Mouse (Mus musculus) forelimb bud, embryonic 11.5 days (tissue): ENCODE data around the gene Gm21411.
"Not testable (repeated sequence)": the region's sequence is repeated elsewhere in the genome, so short reads cannot be mapped to it uniquely, and the experiment has no call there.

ENCODE experiments used
- DNase-seq: peaks from one replicate; pipeline ENCODE4 v3.0.0-alpha.2; 2012; ENCODE audit warnings: low read depth, low spot score

Gene Gm21411

DNA sequence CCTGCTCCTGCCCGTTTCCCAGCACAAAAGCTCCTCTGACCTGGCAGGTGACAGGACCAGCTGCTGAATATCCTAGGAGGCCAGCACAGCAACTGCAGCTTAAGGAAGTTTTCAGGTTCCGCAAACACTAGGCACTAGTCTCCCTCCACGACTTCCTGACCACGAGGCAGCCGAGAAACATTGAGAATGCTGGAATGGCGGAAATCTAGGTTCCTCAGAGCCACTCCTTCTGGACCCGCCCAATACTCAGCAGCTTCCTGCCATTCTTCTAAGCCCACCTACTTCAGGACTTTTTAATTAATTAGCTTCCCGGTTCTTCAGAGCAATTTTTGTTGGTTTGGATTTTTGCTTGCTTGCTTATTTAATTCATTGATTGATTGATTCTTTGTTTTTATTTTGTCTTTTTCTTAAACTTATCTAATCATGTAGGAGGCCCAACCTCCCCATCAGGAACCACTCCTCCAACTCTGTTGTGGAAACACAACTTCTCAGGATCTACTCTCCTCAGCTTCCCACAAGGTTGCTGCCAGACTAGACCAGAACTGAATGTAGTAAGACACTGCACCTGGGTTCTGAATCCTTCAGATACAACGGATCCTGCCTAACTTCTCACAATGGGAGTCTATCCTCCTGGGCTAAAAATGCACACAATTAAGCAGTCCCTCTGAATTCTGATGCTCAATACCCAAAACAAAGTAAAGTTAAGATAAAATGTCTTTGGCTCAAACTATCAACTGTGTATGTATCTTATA is at the start of gene Gm21411:
TSS of gene Gm21411 (minus strand) at position 205 of the 752 bp plus-strand sequence.
- not testable (repeated sequence) for DNase-seq

DNA sequence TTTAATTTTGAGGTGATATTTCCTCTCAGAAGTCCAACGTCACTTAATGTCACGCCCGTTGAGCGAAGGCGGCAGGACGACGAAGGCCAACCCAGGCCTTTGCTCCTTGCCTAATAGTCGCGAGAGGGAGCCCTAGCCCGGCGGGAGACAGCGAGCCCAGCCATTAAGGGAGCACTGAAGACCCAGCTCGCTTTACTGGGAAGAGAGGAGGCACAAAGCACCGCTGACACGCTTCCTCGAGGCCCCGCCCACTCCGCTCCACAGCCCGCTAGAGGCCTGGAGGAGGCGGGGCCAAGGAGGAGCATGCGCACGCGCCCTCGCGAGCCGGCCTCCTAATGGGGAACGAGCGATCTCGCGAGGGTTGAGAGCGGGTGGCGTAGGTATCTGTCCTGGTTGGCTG is 32.3 kb upstream of the Gm21411 start:
- not testable (repeated sequence) for DNase-seq

DNA sequence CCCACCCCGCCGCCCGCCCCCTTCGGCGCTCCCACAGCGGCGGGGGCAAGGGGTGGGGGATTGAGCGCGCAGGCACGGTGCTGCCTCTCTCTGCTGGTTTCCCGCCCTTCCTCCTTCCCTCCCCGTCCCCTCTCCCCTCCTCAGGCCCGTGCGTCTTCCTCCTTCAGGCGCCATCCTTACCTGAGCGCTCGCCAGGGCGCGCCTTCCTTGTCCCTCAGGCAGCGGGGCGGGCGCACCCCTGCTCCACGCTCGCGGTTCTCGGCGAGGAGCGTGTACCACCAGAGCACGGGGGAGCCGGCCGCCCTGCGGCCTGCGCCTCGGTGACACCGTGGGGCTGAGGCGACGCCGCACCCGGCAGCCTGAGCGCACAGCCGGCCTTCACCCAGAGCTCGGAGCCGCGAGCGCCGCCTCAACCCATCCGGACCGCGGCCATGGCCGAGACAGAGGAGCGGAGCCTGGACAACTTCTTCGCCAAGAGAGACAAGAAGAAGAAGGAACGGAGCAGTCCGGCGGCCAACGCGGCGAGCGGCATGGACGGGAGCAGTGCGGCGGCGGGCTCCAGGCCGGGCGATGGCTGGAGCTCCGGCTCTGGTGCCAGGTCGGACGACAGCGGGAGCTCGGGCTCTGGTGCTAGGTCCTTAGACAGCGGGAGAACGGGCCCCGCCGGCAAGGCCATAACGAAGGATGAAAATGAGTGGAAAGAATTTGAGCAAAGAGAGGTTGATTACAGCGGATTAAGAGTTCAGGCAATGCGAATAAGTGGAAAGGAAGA is 23.1 kb upstream of the Gm21411 start:
- peak; percentile 37 for DNase-seq

DNA sequence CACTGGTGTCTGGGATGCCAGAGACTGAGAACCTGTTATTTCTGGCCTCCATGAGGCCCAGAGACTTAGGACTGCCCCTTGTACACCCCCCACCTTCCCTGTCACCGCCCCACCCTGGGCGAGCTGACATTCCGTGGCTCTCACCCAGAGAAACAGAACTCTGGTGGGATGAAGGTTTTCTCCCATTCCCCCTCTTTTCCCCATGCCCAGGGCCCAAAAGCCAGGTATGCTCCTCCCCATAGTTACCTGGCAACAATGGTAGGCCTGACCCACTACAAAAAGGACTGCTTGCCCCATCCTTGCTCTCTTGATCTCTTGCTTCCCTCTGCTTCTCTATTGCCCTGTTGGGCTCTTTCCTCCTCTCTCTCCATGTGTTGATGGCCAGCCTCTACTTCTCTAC is 5.8 kb upstream of the Gm21411 start:
- no peak for DNase-seq

DNA sequence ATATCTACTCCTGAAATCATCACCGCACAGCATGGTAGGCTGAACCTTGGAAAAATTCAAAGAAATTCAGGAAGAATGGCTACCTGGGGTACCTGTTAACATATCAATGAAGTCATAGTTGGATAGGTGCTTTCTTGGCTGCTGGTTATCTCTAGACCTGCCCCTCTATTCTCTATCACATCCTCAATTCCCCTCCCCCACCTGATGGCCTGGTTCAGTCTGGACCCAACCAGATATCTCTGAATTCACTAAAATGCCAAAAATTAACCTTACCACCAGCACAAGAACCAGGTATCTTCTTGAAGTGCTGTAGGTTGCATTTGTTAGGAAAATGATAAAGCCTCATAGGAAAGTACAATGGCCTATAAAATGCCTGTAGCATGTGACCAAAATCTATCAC is 1.3 kb downstream of the Gm21411 start:
- DNase-seq = not testable (repeated sequence)

DNA sequence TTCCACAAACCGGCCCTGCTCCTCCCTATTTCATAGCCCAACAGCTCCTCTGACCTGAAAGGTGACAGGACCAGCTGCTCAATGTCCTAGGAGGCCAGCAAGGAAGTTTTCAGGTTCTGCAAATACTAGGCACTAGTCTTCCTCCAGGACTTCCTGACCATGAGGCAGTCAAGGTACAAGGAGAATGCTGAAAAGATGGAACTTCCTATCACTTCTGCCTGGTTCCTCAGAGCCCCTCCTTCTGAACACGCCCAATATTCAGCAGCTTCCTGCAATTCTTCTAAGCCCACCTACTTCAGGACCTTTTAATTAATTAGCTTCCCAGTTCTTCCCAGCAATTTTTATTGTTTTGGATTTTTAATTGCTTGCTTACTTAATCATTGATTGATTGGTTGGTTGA is 4.6 kb downstream of the Gm21411 start:
- DNase-seq = not testable (repeated sequence)

DNA sequence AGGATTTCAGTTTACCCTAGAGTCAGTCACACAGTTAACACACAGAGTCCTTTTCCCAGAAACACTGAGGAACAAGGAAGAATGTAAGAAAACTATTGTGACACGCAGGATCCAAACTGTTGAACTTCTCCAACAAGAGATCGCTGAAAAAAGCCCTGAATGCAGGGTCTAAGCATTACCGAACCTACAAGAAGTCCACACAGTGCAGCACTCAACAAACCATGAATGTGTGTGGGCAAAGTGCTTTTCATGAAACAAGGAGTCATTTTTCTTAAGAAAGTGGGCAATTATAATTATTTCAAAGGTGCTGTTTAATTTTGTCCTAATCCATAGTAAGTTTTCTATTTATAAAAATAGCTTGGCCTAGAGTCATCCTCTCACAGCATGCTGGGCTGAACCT is 6.3 kb downstream of the Gm21411 start:
- DNase-seq = not testable (repeated sequence)
